Mouse (Mus musculus) embryonic facial prominence, embryonic 12.5 days (tissue): Measurements from ENCODE around the gene AC161166.1. TPM values are rescaled to one million over a fixed set of nuclear protein-coding genes. Genes with fewer than 3 reads are reported as not detected.
A peak's percentile ranks its signal among the peaks of the same experiment; 100 is the strongest.
"Not testable (repeated sequence)": the region's sequence is repeated elsewhere in the genome, so short reads cannot be mapped to it uniquely, and the experiment has no call there.

Experiments
- ATAC-seq: fragments of 200-750 bp; cut with Nextera tagmentation; 2 replicates; pipeline ENCODE4 v1.8.0; 2017; ENCODE audit not compliant: insufficient number of reproducible peaks, insufficient read depth, low FRiP score, low TSS enrichment
- H3K27ac ChIP-seq: fragments of 300-500 bp; sonication (generic); 2 replicates; pipeline ENCODE4 v1.5.1; 2016; ENCODE audit warnings: mild to moderate bottlenecking
- H3K27me3 ChIP-seq: fragments of 300-500 bp; sonication (generic); 2 replicates; pipeline ENCODE4 v1.6.1; 2016; ENCODE audit warnings: mild to moderate bottlenecking, moderate library complexity
- H3K36me3 ChIP-seq: fragments of 300-500 bp; sonication (generic); 2 replicates; pipeline ENCODE4 v1.6.1; 2016; ENCODE audit warnings: mild to moderate bottlenecking
- H3K4me1 ChIP-seq: fragments of 300-500 bp; sonication (generic); 2 replicates; pipeline ENCODE4 v1.6.1; 2016
- H3K4me2 ChIP-seq: fragments of 300-500 bp; sonication (generic); replicated peaks from 2 replicates; pipeline ENCODE4 v1.6.1; 2016; ENCODE audit warnings: mild to moderate bottlenecking, moderate library complexity
- H3K4me3 ChIP-seq: fragments of 300-500 bp; sonication (generic); 2 replicates; pipeline ENCODE4 v1.5.1; 2016; ENCODE audit warnings: mild to moderate bottlenecking
- H3K9ac ChIP-seq: fragments of 300-500 bp; sonication (generic); 2 replicates; pipeline ENCODE4 v1.6.1; 2016; ENCODE audit warnings: mild to moderate bottlenecking, moderate library complexity
- H3K9me3 ChIP-seq: fragments of 300-500 bp; sonication (generic); 2 replicates; pipeline ENCODE4 v1.6.1; 2016; ENCODE audit warnings: mild to moderate bottlenecking, moderate library complexity
- WGBS: fragments of 180-500 bp; shearing (Covaris S2); methylation state at CpG from one replicate; pipeline ENCODE4 v1.1.7; 2016; 5-methylcytosine and 5-hydroxymethylcytosine counted together
- polyA plus RNA-seq: library from polyadenylated mRNA; unstranded; fragments of >200 nt; fragmentation: Nextera tagmentation; extraction: Ambion mirVana; gene quantifications from 2 replicates; pipeline ENCODE4 v1.2.1, GENCODE M21; 2016

The AC161166.1 gene
- polyA plus RNA-seq, 1 experiment from 2014 or later = 1.3 TPM

DNA sequence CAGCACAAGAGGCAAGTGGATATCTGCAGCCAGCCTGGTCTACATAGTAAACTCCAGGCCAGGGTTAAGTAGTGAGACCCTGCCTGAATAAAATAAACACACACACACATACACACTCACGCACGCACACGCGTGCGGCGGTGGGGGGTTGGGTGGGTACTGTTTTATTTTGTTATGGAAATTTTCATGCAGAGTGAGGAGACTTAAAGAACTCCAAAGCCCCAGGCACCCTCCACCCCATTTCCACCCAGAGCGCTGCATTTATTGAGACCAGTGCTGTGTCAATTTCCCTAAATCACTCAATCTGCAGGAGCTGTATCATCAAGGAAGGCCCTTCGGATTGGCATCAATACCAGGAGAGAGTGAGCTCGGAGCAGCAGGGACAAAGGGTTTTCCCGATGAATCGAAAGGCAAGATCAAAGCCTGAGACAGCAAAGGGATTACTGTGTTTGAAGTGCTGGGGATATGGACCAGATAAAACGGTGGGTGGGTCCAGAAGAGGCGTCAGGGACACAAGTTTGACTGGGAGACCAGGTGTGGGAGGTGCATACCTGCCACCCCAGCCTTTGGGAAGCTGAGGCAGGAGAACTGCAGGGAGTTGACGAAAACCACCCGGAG, 6.7 kb downstream of the AC161166.1 start:
- Histone ChIP-seq H3K4me2 (peak overlapping the region; percentile 78), H3K9me3 (0 out of 2 replicates have a peak, but pooled peaks cover 1% of the 10 kb centered on the region), H3K4me3 (0 out of 2 replicates have a peak overlapping the region, but pooled peaks have one; percentile 69), H3K36me3 (peaks cover 10% of the 10 kb centered on the region), H3K9ac (no peak overlapping the region), H3K27me3 (peaks cover 16% of the 10 kb centered on the region), H3K4me1 (peaks cover 26% of the 10 kb centered on the region), H3K27ac (peak overlapping the region; percentile 37; the same call in 1 of the 2 replicates)
- 19% methylated on average over 15 of the region's 15 CpGs for WGBS
- ATAC-seq = no peak

DNA sequence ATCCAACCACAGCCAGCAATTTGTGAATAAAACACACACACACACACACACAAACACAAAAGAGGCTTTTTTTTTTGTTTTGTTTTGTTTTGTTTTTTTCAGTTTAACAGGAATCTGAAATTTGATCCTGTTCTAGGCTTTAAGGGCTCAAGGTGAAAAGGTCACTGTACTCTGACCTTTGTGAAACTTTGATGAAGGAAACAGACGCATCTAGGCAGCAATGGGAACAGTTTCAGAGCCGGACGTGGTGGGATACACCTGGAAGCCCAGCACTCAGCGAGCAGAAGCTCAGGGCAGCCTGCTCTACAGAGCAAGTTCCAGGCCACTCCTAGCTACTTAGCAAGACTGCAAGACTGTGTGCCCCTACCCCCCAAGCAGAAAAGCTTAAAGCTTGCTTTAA, 7.4 kb downstream of the AC161166.1 start:
- ATAC-seq = no peak
- Histone ChIP-seq H3K4me3 (no peak overlapping the region), H3K27me3 (peaks cover 22% of the 10 kb centered on the region), H3K4me1 (peaks cover 31% of the 10 kb centered on the region), H3K9ac (no peak overlapping the region), H3K27ac (no peak overlapping the region), H3K4me2 (no peak overlapping the region), H3K9me3 (0 out of 2 replicates have a peak, but pooled peaks cover 3% of the 10 kb centered on the region), H3K36me3 (peaks cover 8% of the 10 kb centered on the region; the same call in 1 of the 2 replicates)
- 8% methylated on average over 4 of the region's 4 CpGs for WGBS

DNA sequence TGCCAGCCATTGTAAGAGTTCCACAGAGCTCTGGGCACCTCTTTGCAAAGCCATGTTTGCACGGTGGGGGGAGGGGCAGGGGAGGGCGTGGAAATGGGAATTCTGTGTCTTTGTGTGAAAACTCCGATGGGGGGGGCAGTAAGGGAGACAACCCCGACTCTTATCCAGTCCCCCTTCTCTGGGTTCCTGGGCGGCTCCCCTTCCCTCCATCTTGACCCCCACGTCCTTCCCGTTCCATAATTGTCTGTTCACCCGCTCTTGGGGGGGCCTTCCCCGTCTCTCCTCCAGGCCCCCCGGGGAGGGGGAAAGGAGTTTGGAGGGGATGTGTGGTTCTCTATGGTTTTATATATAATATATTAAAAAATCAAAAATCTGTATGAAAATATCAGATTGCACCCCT, 8.3 kb downstream of the AC161166.1 start:
- no peak overlapping the region for H3K4me3 ChIP-seq
- H3K27ac ChIP-seq = no peak overlapping the region
- 31% methylated on average over 8 of the region's 10 CpGs for WGBS
- no peak overlapping the region for H3K9ac ChIP-seq
- no peak for ATAC-seq
- 0 out of 2 replicates have a peak, but pooled peaks cover 3% of the 10 kb centered on the region for H3K9me3 ChIP-seq
- H3K4me2 ChIP-seq = peak overlapping the region; percentile 12; the same call in 1 of the 2 replicates
- H3K36me3 ChIP-seq = peaks cover 8% of the 10 kb centered on the region; the same call in 1 of the 2 replicates
- H3K27me3 ChIP-seq = peaks cover 30% of the 10 kb centered on the region
- H3K4me1 ChIP-seq = peaks cover 37% of the 10 kb centered on the region

DNA sequence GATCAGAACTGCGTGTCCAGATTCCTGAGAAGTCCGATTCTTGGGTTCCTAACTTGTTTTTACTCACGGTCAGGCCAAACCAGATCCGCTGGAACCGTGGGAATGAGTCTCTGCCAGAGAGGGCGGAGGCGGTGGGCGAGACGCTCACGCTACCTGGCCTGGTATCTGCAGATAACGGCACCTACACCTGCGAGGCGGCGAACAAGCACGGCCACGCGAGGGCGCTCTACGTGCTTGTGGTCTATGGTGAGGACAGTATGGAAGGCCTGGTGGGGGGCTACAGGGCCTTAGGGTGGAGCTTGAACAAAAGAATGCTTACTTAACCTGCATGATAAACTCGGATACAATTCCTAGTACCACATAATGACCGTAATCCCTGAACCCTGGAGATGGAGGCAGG, 10.8 kb downstream of the AC161166.1 start:
- Histone ChIP-seq H3K36me3 (peaks cover 8% of the 10 kb centered on the region; the same call in 1 of the 2 replicates), H3K4me3 (no peak overlapping the region), H3K27ac (no peak overlapping the region), H3K9ac (no peak overlapping the region), H3K4me2 (no peak overlapping the region), H3K4me1 (peaks cover 29% of the 10 kb centered on the region), H3K9me3 (0 out of 2 replicates have a peak, but pooled peaks cover 3% of the 10 kb centered on the region), H3K27me3 (peaks cover 43% of the 10 kb centered on the region)
- no peak for ATAC-seq
- WGBS = 49% methylated on average over 21 of the region's 21 CpGs

DNA sequence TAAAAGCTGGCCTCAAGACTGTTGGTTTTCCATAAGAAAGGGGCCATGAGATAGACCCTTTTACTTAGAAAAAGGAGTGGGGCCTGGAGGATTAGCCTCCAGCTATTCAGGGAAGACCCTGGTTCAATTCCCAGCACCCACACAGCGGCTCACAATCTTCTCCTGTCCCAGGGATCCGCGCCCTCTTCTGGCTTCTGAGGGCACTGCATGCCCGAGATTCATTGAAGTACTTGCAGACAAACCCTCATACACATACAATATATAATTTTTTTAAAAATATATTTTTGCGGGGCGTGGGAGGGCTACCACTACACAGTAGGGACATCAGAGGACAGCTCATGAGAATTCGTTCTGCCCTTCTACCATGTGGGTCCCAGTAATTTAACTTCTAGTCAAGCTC, 11.3 kb downstream of the AC161166.1 start:
- 28% methylated on average over 7 of the region's 7 CpGs for WGBS
- no peak overlapping the region for H3K9ac ChIP-seq
- H3K27me3 ChIP-seq = peaks cover 43% of the 10 kb centered on the region
- no peak overlapping the region for H3K27ac ChIP-seq
- 0 out of 2 replicates have a peak, but pooled peaks cover 3% of the 10 kb centered on the region for H3K9me3 ChIP-seq
- ATAC-seq = no peak
- H3K4me3 ChIP-seq = no peak overlapping the region
- no peak overlapping the region for H3K4me2 ChIP-seq
- H3K36me3 ChIP-seq = peaks cover 8% of the 10 kb centered on the region; the same call in 1 of the 2 replicates
- peaks cover 27% of the 10 kb centered on the region for H3K4me1 ChIP-seq

DNA sequence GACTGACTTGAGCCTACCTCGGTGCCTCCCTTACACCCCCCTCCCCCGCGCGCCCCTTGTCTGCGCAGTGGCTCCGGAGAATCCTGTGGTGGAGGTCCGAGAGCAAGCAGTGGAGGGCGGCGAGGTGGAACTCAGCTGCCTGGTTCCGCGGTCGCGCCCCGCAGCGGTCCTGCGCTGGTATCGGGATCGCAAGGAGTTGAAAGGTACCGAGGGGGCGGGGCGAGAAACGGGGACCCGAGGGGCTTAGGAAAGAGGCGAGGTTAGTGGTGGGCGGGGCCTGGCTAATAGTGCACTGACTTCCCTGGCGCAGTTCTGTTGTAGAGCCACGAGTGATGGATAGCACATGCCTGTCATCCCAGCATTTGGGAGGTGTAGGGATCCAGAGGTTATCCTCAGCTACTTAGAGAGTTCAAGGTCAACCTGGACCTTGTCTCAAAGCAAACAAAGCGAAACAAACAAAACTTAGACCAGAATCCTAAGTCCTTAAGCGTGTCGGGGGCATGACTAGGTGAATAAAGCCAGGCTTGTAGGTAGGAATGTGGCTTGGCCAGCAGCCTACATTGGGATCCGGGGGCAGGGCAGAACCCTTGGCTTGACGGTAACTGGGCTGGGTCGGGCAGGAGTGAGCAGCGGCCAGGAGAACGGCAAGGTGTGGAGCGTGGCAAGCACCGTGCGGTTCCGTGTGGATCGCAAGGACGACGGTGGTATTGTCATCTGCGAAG, 12.2 kb downstream of the AC161166.1 start:
- Histone ChIP-seq H3K9me3 (0 out of 2 replicates have a peak, but pooled peaks cover 3% of the 10 kb centered on the region), H3K9ac (peak overlapping the region; percentile 41; the same call in 1 of the 2 replicates), H3K4me1 (peaks cover 19% of the 10 kb centered on the region; the same call in 1 of the 2 replicates), H3K36me3 (peaks cover 8% of the 10 kb centered on the region; the same call in 1 of the 2 replicates), H3K4me3 (peak overlapping the region; percentile 34), H3K4me2 (peak overlapping the region; percentile 65), H3K27me3 (peaks cover 43% of the 10 kb centered on the region), H3K27ac (no peak overlapping the region)
- ATAC-seq = no peak
- 10% methylated on average over 43 of the region's 43 CpGs for WGBS

DNA sequence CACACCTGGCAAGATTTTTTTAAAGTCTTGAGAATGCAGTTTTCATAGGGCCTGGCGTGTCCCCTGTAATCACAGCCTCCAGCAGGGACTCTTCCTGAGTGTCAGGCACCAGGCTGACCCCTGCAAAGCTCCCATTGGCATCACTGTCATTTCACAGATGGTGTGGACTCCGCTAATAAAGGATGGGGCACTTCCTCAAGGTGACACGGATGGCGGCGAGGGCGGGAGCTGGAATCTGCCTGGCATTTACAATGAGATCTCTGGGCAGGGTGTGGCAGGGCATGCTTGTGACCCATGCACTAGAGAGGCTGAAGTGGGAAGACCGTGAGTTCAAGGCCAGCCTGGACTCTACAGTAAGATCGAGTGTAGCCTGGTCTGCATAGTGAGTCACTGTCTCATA, 24.0 kb downstream of the AC161166.1 start:
- Histone ChIP-seq H3K4me2 (no peak overlapping the region), H3K4me1 (peaks cover 8% of the 10 kb centered on the region; the same call in 1 of the 2 replicates), H3K36me3 (no peaks in the 10 kb centered on the region), H3K4me3 (no peak overlapping the region), H3K9me3 (no peaks in the 10 kb centered on the region), H3K27me3 (peaks cover 10% of the 10 kb centered on the region; the same call in 1 of the 2 replicates), H3K27ac (no peak overlapping the region), H3K9ac (no peak overlapping the region)
- ATAC-seq = no peak
- WGBS = 88% methylated on average over 8 of the region's 8 CpGs

DNA sequence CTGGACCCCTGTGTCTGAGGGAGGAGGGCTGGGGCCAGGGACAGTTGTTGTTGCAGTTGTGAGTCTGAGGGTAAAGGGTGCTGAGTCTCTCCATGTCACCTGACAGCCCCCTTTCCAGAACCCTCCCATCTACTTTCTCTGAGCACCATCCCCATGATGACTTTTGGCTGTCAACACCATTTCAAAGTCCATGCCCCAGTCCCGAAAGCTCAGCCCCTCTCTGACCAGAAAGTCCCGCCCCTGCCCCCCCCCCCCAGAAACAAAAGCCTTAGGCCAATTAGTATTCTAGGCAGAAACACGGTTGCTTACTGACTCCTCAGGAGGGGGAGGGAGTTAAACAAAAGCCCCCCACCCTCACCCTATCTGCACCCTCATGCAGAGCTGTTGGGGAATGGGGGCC, 24.9 kb downstream of the AC161166.1 start:
- Histone ChIP-seq H3K27me3 (peaks cover 17% of the 10 kb centered on the region; the same call in 1 of the 2 replicates), H3K4me2 (no peak overlapping the region), H3K27ac (no peak overlapping the region), H3K4me3 (no peak overlapping the region), H3K4me1 (peaks cover 15% of the 10 kb centered on the region; the same call in 1 of the 2 replicates), H3K9me3 (no peaks in the 10 kb centered on the region), H3K9ac (no peak overlapping the region), H3K36me3 (no peaks in the 10 kb centered on the region)
- WGBS = 41% methylated on average over 3 of the region's 3 CpGs
- ATAC-seq = no peak

DNA sequence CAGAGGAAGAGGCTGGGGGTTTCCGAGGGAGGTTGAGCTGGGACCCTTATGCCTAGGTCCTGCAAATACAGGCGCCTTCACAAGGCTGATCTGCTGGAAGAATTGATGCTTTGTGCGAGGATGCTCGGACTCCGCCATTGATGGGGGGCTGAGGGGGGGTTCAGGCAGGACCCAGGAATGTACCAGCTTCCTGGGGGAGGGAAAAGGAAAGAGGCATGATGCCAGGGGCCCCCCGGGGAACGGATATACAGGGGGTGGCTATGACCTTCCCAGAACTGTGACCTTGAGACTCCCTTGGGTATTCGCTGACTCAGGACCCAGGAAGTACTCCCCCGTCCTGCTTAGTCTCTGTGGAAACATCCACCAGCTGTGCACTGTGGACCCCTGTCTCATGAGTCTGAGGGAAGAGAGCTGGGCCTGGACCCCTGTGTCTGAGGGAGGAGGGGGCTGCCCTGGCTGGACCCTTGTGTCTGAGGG, 25.6 kb downstream of the AC161166.1 start:
- 0 out of 2 replicates have a peak overlapping the region, but pooled peaks have one; percentile 41 for H3K27ac ChIP-seq
- 50% methylated on average over 9 of the region's 9 CpGs for WGBS
- 0 out of 2 replicates have a peak, but pooled peaks have one; percentile 12 for ATAC-seq
- peaks cover 19% of the 10 kb centered on the region; the same call in 1 of the 2 replicates for H3K27me3 ChIP-seq
- no peaks in the 10 kb centered on the region for H3K9me3 ChIP-seq
- no peaks in the 10 kb centered on the region for H3K36me3 ChIP-seq
- peaks cover 15% of the 10 kb centered on the region; the same call in 1 of the 2 replicates for H3K4me1 ChIP-seq
- no peak overlapping the region for H3K9ac ChIP-seq
- no peak overlapping the region for H3K4me3 ChIP-seq
- no peak overlapping the region; the same call in 1 of the 2 replicates for H3K4me2 ChIP-seq

DNA sequence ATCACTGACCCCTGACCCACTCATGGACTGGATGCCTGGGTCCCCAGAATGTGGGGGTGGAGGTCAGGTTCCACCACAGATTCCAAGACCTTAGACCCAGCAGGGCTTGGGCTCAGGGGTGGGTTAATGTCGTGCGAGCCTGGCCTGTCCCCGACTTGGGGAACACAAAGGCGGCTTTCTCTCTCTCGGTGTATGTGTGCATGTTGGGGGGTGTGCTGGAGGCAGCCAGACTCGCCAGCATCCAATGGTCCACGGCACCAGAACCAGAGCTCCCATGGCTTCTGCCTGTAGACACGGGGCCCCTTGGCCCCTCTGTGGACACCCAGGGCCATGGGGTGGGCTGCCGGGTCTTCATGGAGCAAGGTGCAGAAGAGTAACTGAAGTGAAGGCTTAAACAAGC, 26.8 kb downstream of the AC161166.1 start:
- peaks cover 19% of the 10 kb centered on the region; the same call in 1 of the 2 replicates for H3K27me3 ChIP-seq
- no peak overlapping the region for H3K9ac ChIP-seq
- no peak overlapping the region for H3K27ac ChIP-seq
- H3K4me3 ChIP-seq = no peak overlapping the region
- H3K36me3 ChIP-seq = no peaks in the 10 kb centered on the region
- H3K9me3 ChIP-seq = no peaks in the 10 kb centered on the region
- peaks cover 21% of the 10 kb centered on the region for H3K4me1 ChIP-seq
- H3K4me2 ChIP-seq = no peak overlapping the region
- 69% methylated on average over 9 of the region's 9 CpGs for WGBS
- no peak for ATAC-seq

DNA sequence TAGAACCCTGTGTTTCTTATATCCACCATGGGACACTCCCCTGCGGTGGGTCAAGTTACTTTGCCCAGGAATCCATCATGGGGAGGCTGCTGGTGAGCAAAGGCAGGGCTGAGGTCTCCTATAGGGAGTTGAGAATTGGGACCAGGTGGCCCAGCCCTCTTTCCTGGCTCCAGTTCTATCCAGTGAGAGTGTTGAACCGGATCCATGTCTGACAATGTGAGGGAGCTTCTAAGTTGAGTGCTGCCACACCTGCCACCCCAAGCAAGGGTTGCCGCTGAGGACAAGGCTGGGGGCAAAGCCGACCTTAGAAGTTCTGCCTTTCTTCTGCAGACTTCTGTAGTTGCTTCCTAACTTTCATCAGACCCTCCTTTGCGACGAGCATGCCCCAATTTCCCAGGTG, 29.0 kb downstream of the AC161166.1 start:
- WGBS = 51% methylated on average over 6 of the region's 6 CpGs
- peak overlapping the region; percentile 98 for H3K4me2 ChIP-seq
- H3K27me3 ChIP-seq = peaks cover 24% of the 10 kb centered on the region; the same call in 1 of the 2 replicates

More for the DNA sequence above, 29.0 kb downstream of the AC161166.1 start:
- not testable (repeated sequence) for H3K27ac ChIP-seq, H3K36me3 ChIP-seq, ATAC-seq, H3K9ac ChIP-seq, H3K9me3 ChIP-seq
- peaks cover 21% of the 10 kb centered on the region for H3K4me1 ChIP-seq
- peak overlapping the region; percentile 66; the same call in 1 of the 2 replicates for H3K4me3 ChIP-seq
